Mouse (Mus musculus): Measurements from ENCODE around the gene Pidd1.
"Not testable (repeated sequence)": the region's sequence is repeated elsewhere in the genome, so short reads cannot be mapped to it uniquely, and the experiment has no call there.

Pidd1 gene

DNA sequence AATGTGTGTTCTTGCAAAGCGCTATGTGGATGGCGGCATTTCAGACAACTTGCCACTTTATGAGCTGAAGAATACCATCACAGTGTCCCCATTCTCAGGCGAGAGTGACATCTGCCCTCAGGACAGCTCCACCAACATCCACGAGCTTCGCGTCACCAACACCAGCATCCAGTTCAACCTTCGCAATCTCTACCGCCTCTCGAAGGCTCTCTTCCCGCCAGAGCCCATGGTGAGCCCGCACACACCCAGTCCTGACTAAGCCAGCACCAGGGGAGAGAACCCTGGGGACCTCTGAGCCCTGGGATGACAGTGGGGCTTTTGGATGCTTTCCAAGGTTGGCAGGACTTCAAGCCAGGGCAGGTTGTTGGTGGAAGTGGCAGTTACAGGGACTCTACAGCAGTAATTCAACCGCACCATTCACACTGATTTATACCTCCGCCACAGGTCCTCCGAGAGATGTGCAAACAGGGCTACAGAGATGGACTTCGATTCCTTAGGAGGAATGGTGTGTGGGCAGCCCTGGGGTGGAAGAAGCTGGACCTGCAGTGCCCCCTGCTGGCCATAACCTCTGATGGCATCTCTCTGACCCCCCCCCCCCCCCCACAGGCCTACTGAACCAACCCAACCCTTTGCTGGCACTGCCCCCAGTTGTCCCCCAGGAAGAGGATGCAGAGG is 14.3 kb upstream of the Pidd1 start:
- peak; percentile 59 to 74 for DNase-seq

DNA sequence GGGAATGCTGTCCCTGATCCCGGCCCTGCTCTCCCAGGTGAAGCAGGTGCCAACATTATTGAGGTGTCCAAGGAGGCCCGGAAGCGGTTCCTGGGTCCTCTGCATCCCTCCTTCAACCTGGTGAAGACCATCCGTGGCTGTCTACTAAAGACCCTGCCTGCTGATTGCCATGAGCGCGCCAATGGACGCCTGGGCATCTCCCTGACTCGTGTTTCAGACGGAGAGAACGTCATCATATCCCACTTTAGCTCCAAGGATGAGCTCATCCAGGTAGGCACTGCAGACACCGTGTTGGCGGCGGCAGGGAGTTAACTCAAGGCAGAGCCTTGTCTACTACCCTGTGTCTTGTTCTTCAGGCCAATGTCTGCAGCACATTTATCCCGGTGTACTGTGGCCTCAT is 13.4 kb upstream of the Pidd1 start:
- DNase-seq: peak; percentile 25 to 38

DNA sequence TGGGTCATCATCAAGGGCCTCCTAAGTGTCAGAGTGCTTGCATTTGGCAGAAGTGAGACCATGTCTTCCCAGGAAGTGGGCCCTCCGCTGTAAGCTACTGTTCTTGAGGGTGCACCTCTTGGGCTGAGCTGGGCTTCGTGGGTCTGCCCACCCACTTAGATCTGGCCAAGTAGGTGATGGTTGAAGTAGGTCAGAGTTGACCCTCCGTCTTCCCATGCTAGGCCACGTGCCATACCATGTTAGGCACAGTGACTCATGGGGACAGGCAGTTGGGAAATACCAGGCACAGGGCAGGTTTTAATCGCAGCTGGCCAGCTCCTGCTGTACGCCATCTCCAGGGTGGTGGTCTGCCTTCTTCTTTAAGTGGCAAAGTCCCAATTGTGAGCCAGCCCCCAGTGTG is 12.9 kb upstream of the Pidd1 start:
- peak; percentile 28 to 37 for DNase-seq

- peak; percentile 74 to 80 for DNase-seq
These were observed 11.9 kb upstream of the Pidd1 start for GRCm38 (mm10) chr7:141455610-141456314.

- peak; percentile 92 to 94 for DNase-seq
These were observed 11.2 kb upstream of the Pidd1 start, which contains the start of gene Pnpla2 for GRCm38 (mm10) chr7:141454967-141455551. TSS of gene Pnpla2 (plus strand) at chr7:141455198.

DNA sequence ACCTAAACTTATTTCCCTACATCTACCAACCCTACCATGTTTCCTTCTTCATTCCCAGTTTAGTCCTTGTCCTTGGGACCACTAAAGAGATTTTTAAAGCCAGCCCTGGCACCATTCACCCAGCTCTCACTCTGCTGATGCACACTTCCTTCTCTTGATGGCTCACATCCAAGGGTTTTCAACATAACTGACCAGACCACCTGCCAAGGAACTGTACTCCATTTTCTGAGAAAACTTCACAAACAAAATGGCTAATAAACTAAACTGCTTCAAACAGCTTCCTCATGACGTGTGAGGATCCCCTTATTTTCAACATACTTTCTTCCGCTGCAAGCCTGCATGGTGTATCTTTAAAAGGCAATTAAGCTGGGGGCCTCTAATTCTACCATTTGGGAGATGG is 9.8 kb upstream of the Pidd1 start:
- DNase-seq: peak in 1 of 2 experiments; percentile 3

DNA sequence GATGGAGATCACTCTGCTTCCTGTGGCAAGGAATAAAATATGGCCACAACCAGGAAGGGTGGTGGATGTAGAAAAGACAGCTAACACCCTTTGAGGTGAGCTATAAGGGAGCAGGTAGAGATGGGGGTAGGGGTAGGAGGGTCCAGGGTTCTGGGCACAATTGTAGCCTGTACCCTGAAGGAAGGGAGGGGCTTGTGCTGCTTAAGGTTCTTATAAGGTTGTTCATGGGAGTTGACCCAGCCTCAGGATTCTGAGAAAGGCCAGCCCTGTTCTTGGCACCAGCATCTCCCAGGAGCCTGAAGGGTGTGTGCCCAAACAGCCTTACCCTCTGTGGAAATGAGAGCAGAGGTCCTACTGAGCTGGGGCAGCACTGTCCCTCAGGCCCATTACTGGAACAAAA is 8.1 kb upstream of the Pidd1 start:
- no peak for DNase-seq

DNA sequence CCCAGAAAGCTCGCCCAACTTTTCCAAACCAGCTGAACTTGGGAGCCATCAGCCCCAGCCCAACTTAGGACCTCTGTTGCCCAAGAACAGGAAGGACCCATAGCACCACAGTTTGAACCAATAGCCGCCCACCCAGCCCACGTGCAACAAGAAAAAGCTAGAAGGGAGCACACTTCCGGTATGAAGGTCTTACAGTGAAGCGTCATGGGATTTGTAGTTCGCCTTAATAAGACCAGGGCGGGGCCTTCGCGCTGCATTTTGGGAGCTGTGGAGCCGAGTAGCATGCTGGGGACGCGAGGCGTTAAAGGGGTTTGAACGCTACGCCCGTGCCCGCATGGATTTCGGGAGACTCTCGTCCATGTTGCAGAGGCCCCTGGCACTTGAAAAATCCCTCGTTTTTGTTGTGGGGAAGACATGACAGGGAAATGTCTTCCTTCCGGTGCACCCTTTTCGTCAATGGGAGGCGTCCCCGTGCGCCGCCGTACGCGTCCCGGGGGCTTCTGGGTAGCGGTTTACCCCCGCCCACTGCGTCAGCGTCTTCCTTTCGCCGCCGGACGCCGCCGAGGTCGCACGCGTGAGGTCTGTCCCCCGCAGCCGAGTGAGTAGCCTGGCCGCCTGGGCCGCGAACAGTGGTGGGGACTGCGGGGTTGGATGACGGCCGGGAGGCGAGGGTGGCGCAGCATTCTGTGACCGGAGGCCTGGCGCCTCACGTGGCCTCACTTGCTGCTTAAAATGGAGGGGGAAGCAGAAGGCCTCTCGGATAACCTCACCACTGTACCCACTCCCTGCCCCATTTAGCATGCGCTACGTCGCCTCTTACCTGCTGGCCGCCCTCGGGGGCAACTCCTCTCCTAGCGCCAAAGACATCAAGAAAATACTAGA is 3.5 kb upstream of the Pidd1 start, which contains the start of gene Rplp2:
Gene Rplp2 (plus strand): TSS at position 261 of the 882 bp plus-strand sequence.
- peak; percentile 94 to 96 for DNase-seq

DNA sequence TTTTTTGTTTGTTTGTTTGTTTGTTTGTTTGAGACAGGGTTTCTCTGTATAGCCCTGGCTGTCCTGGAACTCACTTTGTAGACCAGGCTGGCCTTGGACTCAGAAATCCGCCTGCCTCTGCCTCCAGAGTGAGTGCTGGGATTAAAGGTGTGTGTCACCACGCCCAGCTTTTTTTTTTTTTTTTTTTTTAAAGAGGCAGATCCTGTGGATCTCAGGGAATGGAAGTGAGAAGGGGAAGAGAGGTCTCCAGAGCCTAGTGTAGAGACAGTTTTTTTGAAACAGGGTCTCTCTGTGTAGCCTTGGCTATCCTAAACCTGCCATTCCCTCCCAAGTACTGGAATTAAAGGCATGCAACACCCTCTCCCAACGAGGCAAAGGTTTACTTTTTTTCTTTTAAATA is 2.5 kb upstream of the Pidd1 start:
- DNase-seq: not testable (repeated sequence)

- no peak for DNase-seq
These were observed 574 bp downstream of the Pidd1 start for GRCm38 (mm10) chr7:141443081-141443821.

DNA sequence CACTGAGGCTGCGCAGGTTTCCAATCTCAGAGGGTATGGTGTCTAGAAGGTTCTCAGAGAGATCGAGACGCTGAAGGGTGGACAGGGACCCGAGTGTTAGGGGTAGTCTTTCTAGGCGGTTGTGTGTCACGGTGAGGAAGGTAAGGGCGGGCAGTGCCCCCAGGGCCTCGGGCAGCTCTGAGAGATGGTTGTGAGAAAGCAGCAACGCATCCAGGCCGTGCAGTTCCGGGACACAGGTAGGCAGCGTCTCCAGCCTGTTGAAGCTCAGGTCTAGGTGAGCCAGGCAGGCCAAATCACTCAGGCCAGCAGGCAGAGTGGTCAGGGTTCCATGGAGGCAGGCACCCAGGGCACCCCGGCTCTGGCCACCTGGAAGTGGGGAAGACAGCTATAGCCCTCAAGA is 1.6 kb downstream of the Pidd1 start:
- no peak for DNase-seq

DNA sequence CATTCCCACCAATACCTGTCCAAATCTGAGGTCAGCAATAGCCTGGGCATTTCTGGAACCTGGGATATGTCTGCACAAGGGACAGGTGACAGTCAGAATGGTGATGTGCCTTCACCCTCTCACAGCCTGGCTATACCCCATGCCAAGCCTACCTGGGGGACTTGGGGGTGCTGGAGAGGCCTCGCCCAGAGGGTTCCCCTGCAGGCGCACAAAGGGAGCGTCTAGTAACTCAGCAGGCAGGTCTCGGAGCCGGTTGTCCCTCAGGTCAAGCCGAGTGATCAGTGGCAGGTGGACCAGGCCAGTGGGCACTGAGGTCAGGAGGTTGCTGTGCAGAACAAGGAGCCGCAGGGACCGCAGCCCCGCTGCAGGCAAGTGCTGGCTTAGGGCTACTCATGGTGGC is 2.4 kb downstream of the Pidd1 start:
- no peak for DNase-seq

GRCm38 (mm10) chr7:141440613-141441012 is 3.2 kb downstream of the Pidd1 start:
- peak; percentile 73 to 75 for DNase-seq

- DNase-seq: peak in 1 of 2 experiments; percentile 29
These were observed 4.0 kb downstream of the Pidd1 start for GRCm38 (mm10) chr7:141439811-141440210.

DNA sequence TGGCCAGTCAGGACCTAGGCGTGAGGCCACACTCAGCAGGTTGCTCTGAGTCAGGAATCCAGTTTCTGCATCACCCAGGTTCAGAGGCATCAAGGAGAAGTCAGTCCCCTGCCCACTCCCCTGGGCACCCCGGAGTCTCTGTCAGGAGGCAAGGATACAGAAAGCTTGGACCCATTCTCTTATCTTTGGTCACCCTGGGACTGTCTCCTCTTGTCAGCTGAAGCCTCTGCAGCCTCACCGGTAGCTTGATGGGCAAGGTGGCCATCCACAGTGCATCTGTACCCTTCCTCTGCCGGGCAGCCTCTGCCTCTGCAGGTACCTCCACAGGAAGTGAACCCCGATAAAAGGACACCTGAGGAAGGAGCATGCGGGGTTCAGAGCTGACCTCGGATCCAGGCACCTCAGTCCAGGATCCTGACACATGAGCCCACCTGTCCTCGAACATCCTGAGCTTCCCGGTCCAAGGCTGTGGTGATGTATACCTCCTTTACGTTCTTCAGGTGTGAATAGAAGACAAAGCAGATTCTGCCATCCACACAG is 4.6 kb downstream of the Pidd1 start:
- peak in 1 of 2 experiments; percentile 37 for DNase-seq

DNA sequence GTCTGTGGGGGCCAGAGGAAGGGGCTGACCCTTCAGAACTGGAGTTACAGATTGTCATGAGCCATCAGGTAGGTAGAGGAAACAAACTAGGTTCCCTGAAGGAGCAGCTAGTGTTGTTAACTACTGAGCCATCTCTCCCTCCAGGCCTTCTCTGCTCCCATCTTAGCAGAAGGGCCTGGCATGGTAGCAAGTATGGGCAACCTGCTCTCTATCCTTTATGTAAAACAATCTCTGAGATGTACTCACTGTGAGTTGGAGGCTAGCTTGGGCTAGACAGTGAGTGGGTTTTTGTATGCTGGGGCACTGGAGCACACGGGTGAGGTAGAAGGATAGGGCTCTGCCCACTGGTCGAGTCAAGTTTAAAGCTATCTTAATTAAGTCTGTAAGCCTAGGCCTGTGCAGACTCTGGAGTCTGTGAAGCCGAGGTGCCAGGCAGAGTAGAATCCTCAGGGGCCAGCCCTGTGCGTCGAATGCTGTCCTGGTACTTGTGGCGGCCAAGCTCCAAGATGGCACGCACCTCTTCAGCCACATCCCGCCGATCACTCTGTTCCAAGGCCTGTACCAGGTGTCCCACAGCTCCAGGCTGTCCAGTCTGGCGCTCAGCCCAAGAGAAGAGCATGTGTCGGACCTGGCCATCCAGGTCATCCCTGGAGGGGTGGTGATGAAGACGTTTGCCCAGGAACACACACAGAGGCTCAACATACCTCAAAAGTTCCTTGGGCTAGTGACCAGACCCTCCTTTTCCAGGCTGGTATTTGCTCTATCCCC is 5.4 kb downstream of the Pidd1 start:
- DNase-seq: peak; percentile 88 to 89

DNA sequence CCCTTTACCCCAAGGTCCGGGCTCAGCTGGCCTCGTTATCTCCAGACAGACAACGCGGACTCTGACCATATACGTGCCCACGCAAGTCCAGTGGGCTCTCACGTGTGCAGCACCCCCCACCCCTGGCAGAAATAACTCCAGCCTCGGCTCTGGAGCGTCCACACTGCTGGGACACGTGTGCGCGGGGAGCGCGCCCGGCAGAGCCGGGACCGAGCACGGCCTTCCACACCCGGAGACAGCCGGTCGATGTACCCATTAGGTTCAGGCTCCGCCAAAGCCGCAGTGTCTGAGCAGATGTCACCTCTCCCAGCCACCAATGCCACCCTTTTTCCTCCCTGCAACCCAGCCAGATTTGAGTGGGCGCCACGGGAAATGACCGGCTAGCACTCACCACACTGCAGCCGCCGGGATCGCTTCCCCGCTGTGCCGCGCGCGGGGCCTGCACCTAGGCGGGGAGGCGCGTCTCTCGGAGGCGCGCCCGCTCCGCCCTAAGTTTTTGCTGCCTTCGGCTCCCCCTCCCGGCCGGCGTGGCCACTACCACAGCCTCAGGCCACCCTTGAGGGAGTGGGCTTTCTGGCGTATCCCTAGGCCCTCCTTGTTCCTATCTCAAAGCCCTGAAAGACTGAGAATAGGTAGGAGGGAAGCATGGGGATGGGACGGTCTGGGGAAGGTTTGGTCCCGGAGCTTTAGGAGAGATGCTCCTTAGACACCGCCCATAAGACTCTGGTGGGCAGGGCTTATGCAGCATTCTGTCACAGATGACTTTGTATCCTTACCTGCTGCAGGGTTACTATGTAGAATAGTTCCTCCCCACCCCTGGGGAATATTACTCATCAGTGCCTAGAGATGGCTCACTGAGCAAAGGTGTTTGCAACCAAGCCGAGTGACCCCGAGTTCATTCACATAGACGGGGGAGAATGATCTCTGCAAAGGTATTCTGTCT is 6.4 kb downstream of the Pidd1 start, which contains the start of gene Slc25a22:
Gene Slc25a22 (minus strand): TSS at position 715 of the 943 bp plus-strand sequence.
- peak; percentile 83 to 92 for DNase-seq

DNA sequence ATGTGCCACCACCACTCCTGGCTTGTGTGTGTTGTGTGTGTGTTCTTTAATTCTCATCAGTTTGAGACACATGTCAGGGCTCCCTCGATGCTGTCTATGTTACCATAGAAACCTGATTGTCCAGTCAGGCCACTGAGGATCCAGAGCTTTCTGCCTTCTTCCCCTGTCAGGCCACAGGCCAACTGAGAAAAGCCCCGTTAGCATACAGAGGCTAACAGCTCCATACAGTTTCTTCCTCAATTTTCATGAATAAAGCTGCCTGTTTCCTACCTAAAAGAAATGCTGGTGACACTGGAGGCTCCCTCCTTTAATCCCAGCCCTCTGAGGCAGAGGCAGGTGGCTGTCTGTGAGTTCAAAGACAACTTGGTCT is 7.3 kb downstream of the Pidd1 start:
- DNase-seq: peak in 1 of 2 experiments; percentile 27

GRCm38 (mm10) chr7:141435856-141436522 is 7.8 kb downstream of the Pidd1 start:
- peak in 1 of 2 experiments; percentile 43 for DNase-seq
